Mouse (Mus musculus) MEL (cell line): ENCODE data around the gene Kcnj9. TPM values are rescaled to one million over a fixed set of nuclear protein-coding genes. Genes with fewer than 3 reads are reported as not detected.

ENCODE experiments used
- DNase-seq: peaks from one replicate; pipeline ENCODE4 v3.0.0; 2011; ENCODE audit warnings: low read depth, low spot score
- H3K27ac ChIP-seq: 2 replicates; pipeline ENCODE4 v1.5.1; 2012; ENCODE audit warnings: low read depth, mild to moderate bottlenecking, control low read depth, low read length, moderate library complexity; ENCODE audit not compliant: control insufficient read depth
- H3K27me3 ChIP-seq, 2 experiments: fragments of 150-350 bp in 1 of 2; sonication (generic) in 1 of 2; 2 replicates each; pipeline ENCODE4 v1.6.1; 2012; ENCODE audit warnings: low read length in 2 of 2, mild to moderate bottlenecking in 2 of 2, improper control_type of control experiment in 1 of 2, moderate library complexity in 1 of 2; ENCODE audit not compliant: insufficient read depth in 2 of 2, control insufficient read depth in 1 of 2
- H3K36me3 ChIP-seq, 2 experiments: 2 replicates each; pipeline ENCODE4 v1.6.1; 2012 to 2014; ENCODE audit warnings: low read length in 2 of 2, improper control_type of control experiment in 1 of 2, inconsistent platforms in 1 of 2, mild to moderate bottlenecking in 1 of 2; ENCODE audit not compliant: insufficient read depth in 2 of 2, control insufficient read depth in 1 of 2
- H3K4me1 ChIP-seq, 2 experiments: fragments of 150-350 bp in 1 of 2; sonication (generic) in 1 of 2; 2 replicates each; pipeline ENCODE4 v1.6.1; 2012; ENCODE audit warnings: low read length in 2 of 2, improper control_type of control experiment in 1 of 2, mild to moderate bottlenecking in 1 of 2; ENCODE audit not compliant: insufficient read depth in 2 of 2, control insufficient read depth in 1 of 2
- H3K4me3 ChIP-seq, 2 experiments: fragments of 150-350 bp in 1 of 2; sonication (generic) in 1 of 2; 2 replicates each; pipeline ENCODE4 v1.5.1; 2012; ENCODE audit warnings: low read depth in 2 of 2, low read length in 2 of 2, mild to moderate bottlenecking in 2 of 2, moderate library complexity in 2 of 2, control low read depth in 1 of 2, improper control_type of control experiment in 1 of 2; ENCODE audit not compliant: control insufficient read depth in 1 of 2, insufficient read depth in 1 of 2
- H3K79me2 ChIP-seq: 2 replicates; pipeline ENCODE4 v1.6.1; 2012; ENCODE audit warnings: mild to moderate bottlenecking, low read length, moderate library complexity; ENCODE audit not compliant: control insufficient read depth, poor library complexity, insufficient read depth
- H3K9ac ChIP-seq: 2 replicates; pipeline ENCODE4 v1.6.1; 2012; ENCODE audit warnings: low read depth, mild to moderate bottlenecking, control low read depth, low read length, moderate library complexity; ENCODE audit not compliant: control insufficient read depth, poor library complexity, severe bottlenecking
- H3K9me3 ChIP-seq: fragments of 150-350 bp; sonication (generic); replicated peaks from 2 replicates; pipeline ENCODE4 v1.6.1; 2012; ENCODE audit warnings: mild to moderate bottlenecking, low read length, improper control_type of control experiment, moderate library complexity; ENCODE audit not compliant: insufficient read depth
- BHLHE40 ChIP-seq: IDR thresholded peaks from 2 replicates; pipeline ENCODE4 v1.6.1; 2012; ENCODE audit warnings: low read depth, mild to moderate bottlenecking, inconsistent platforms, low read length, improper control_type of control experiment, borderline replicate concordance
- CHD1 ChIP-seq: IDR thresholded peaks from 2 replicates; pipeline ENCODE4 v1.6.1; 2012; ENCODE audit warnings: low read depth, mild to moderate bottlenecking, inconsistent platforms, low read length, improper control_type of control experiment
- ELF1 ChIP-seq: IDR thresholded peaks from 2 replicates; pipeline ENCODE4 v1.6.1; 2014; ENCODE audit warnings: low read depth, mild to moderate bottlenecking, inconsistent platforms, low read length, improper control_type of control experiment, moderate library complexity
- EP300 ChIP-seq, 2 experiments: IDR thresholded peaks; 2 replicates each; pipeline ENCODE4 v1.6.1; 2011; ENCODE audit warnings: improper control_type of control experiment in 2 of 2, low read length in 2 of 2, low read depth in 1 of 2, mild to moderate bottlenecking in 1 of 2
- GABPA ChIP-seq: IDR thresholded peaks from 2 replicates; pipeline ENCODE4 v1.6.1; 2012; ENCODE audit warnings: low read depth, mild to moderate bottlenecking, inconsistent platforms, low read length, improper control_type of control experiment, moderate library complexity
- GATA1 ChIP-seq: IDR thresholded peaks from 2 replicates; pipeline ENCODE4 v1.6.1; 2011; ENCODE audit warnings: low read depth, low read length, improper control_type of control experiment
- KAT2A ChIP-seq: conservative IDR thresholded peaks from 2 replicates; pipeline ENCODE4 v1.6.1; 2012; ENCODE audit warnings: low read depth, low read length, improper control_type of control experiment, inconsistent platforms
- MAFK ChIP-seq: IDR thresholded peaks from 2 replicates; pipeline ENCODE4 v1.6.1; 2011; ENCODE audit warnings: low read depth, mild to moderate bottlenecking, low read length, improper control_type of control experiment, borderline replicate concordance
- MAX ChIP-seq: IDR thresholded peaks from 2 replicates; pipeline ENCODE4 v1.6.1; 2011; ENCODE audit warnings: low read length, improper control_type of control experiment
- MAZ ChIP-seq: IDR thresholded peaks from 2 replicates; pipeline ENCODE4 v1.6.1; 2012; ENCODE audit warnings: low read depth, mild to moderate bottlenecking, inconsistent platforms, low read length, improper control_type of control experiment
- MEF2A ChIP-seq: IDR thresholded peaks from 2 replicates; pipeline ENCODE4 v1.6.1; 2014; ENCODE audit warnings: low read depth, mild to moderate bottlenecking, inconsistent platforms, low read length, improper control_type of control experiment; ENCODE audit not compliant: poor library complexity, insufficient replicate concordance, severe bottlenecking; ENCODE audit errors: extremely low read depth
- MYC ChIP-seq: IDR thresholded peaks from 2 replicates; pipeline ENCODE4 v1.6.1; 2011; ENCODE audit warnings: low read depth, mild to moderate bottlenecking, low read length, improper control_type of control experiment, moderate library complexity
- POLR2A ChIP-seq, 2 experiments: IDR thresholded peaks; 2 replicates each; pipeline ENCODE4 v1.6.1; 2011 to 2012; ENCODE audit warnings: low read length in 2 of 2, mild to moderate bottlenecking in 2 of 2, control low read depth in 1 of 2, improper control_type of control experiment in 1 of 2, low read depth in 1 of 2, moderate library complexity in 1 of 2; ENCODE audit not compliant: control insufficient read depth in 1 of 2, insufficient read depth in 1 of 2, poor library complexity in 1 of 2
- RAD21 ChIP-seq: IDR thresholded peaks from 2 replicates; pipeline ENCODE4 v1.6.1; 2011; ENCODE audit warnings: mild to moderate bottlenecking, low read depth, low read length, improper control_type of control experiment
- RCOR1 ChIP-seq: IDR thresholded peaks from 2 replicates; pipeline ENCODE4 v1.6.1; 2012; ENCODE audit warnings: low read depth, mild to moderate bottlenecking, inconsistent platforms, low read length, improper control_type of control experiment
- SIN3A ChIP-seq: IDR thresholded peaks from 2 replicates; pipeline ENCODE4 v1.6.1; 2012; ENCODE audit warnings: low read length, improper control_type of control experiment, inconsistent platforms
- TAL1 ChIP-seq: IDR thresholded peaks from 2 replicates; pipeline ENCODE4 v1.6.1; 2012; ENCODE audit warnings: mild to moderate bottlenecking, inconsistent platforms, low read length, moderate library complexity, mixed read lengths
- TCF12 ChIP-seq: IDR thresholded peaks from 2 replicates; pipeline ENCODE4 v1.6.1; 2014; ENCODE audit warnings: low read depth, mild to moderate bottlenecking, inconsistent platforms, low read length, improper control_type of control experiment, moderate library complexity
- UBTF ChIP-seq: IDR thresholded peaks from 2 replicates; pipeline ENCODE4 v1.6.1; 2012; ENCODE audit warnings: low read depth, mild to moderate bottlenecking, inconsistent platforms, low read length, improper control_type of control experiment, moderate library complexity, borderline replicate concordance; ENCODE audit not compliant: insufficient read depth
- USF1 ChIP-seq: IDR thresholded peaks from 2 replicates; pipeline ENCODE4 v1.6.1; 2014; ENCODE audit warnings: low read depth, mild to moderate bottlenecking, inconsistent platforms, low read length, improper control_type of control experiment, moderate library complexity
- USF2 ChIP-seq, 2 experiments: IDR thresholded peaks; 2 replicates each; pipeline ENCODE4 v1.6.1; 2011 to 2012; ENCODE audit warnings: improper control_type of control experiment in 2 of 2, low read length in 2 of 2, borderline replicate concordance in 1 of 2, inconsistent platforms in 1 of 2, low read depth in 1 of 2, mild to moderate bottlenecking in 1 of 2; ENCODE audit not compliant: insufficient read depth in 1 of 2
- ZMIZ1 ChIP-seq: IDR thresholded peaks from 2 replicates; pipeline ENCODE4 v1.6.1; 2012; ENCODE audit warnings: low read depth, mild to moderate bottlenecking, inconsistent platforms, low read length, improper control_type of control experiment, moderate library complexity
- ZNF384 ChIP-seq: IDR thresholded peaks from 2 replicates; pipeline ENCODE4 v1.6.1; 2012; ENCODE audit warnings: low read depth, mild to moderate bottlenecking, inconsistent platforms, low read length, improper control_type of control experiment
- polyA plus RNA-seq, 2 experiments: library from polyadenylated mRNA; stranded (reverse) in 1 of 2; unstranded in 1 of 2; fragments of >175 nt in 1 of 2; fragments of >200 nt in 1 of 2; gene quantifications; 2 replicates each; pipeline versions ENCODE4 v1.2.1 to v1.2.4; 2012; ENCODE audit warnings: low replicate concordance in 2 of 2, low read depth in 1 of 2; ENCODE audit not compliant: insufficient read length in 2 of 2, insufficient read depth in 1 of 2, missing spikeins in 1 of 2
- total RNA-seq: library from RNA; depleted of rRNA; stranded (reverse); fragments of 300-350 nt; gene quantifications from 2 replicates; pipeline ENCODE4 v1.2.3, GENCODE M21; 2012

Kcnj9 gene
- total and polyA plus RNA-seq, 3 experiments: 0.08 TPM; not detected in 2

DNA sequence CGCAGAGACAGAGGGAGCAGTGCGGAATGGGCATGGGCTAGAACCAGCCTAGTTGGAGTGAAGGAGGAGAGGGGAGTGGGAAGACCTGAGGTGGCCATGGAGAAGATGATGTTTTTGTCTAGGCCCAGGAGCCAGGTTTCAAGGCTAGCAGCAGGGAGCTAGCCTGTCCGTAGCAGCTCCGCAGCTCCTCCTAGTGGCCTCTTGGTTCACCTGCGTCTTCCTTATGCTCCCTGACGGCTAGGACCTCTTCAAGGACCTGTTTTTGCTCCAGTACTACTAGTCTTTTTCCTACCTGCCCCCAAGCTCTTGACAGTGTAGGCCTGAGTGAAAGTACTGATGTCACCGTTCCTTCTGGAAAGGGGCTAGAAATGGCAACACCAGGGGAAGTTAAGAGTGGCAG is 4.4 kb downstream of the Kcnj9 start (continued):
- no peak for TF ChIP-seq MAX
- TF ChIP-seq TAL1: no peak
- no peak for TF ChIP-seq ZNF384
- TF ChIP-seq POLR2A (IDR thresholded peaks at IDR 0.05; ENCODE audit: control insufficient read depth in 1 of 2, insufficient read depth in 1 of 2, low read depth in 1 of 2, low read length in 2 of 2, poor library complexity in 1 of 2): no peak
- no peak for TF ChIP-seq USF1
- TF ChIP-seq TCF12: no peak
- TF ChIP-seq RCOR1: no peak

DNA sequence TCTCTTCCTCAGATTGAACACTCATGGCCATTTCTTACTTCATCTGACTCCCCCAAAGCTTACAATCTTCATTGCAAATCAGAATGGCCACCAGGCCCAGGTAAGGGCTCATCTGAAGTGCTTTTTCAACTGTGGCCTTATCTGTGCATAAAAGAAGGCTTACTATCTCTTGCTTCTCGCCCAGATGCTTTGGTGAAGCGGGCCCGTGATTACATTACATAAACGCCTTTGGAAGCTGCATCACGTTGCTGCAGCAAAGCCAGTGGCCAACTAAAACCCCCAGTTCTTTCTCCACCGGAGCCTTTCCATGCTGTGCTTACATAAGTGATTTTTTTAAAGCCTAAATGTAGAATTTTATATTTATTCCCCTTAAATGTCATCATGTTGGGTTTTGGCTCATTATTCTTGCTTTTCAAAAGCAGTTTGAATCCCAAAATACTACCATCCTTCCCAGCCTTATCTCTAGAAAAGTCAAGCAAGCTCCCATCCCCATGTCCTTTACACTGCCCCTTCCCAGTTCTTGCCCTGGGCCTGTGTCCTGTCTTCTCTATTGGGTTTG is 5.2 kb downstream of the Kcnj9 start:
- H3K27me3 ChIP-seq: no peaks in the 10 kb centered on the region; a peak in 1 of 4 replicates
- TF ChIP-seq EP300 (IDR thresholded peaks at IDR 0.05; ENCODE audit: low read depth in 1 of 2, low read length in 2 of 2) (peak in 1 of 2 experiments; percentile 26; a peak in 1 of 4 replicates), GATA1 (0 out of 2 replicates have a peak, but pooled peaks have one; percentile 7), BHLHE40 (no peak), ELF1 (no peak)
- TF ChIP-seq, all 39 proteins: peak for 2
- Histone ChIP-seq H3K9ac (no peak overlapping the region), H3K4me3 (no peak overlapping the region), H3K4me1 (no peaks in the 10 kb centered on the region), H3K27ac (no peak overlapping the region), H3K9me3 (no peaks in the 10 kb centered on the region), H3K79me2 (no peaks in the 10 kb centered on the region), H3K36me3 (no peaks in the 10 kb centered on the region; a peak in 1 of 4 replicates)
- no peak for DNase-seq

DNA sequence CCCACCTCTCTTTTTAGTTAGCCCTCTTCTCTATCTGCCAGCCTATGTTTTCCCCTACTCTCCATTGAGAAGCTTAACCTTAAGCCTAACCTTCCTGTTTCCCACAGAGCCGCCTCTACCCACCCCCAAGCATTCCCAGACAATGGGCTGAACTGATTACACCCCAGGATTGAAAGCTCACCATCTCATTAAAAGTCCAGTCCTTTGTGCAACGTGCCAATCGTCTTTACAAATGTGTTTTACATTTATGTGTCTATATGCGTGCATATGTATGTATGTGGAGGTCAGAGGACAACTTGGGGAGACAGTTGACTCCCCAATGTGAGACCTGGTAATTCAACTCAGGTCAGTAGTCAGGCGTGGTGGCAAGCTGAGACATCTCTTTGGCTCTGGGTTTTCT is 5.8 kb downstream of the Kcnj9 start:
- H3K27me3 ChIP-seq: no peaks in the 10 kb centered on the region
- no peaks in the 10 kb centered on the region for H3K9me3 ChIP-seq
- H3K79me2 ChIP-seq: no peaks in the 10 kb centered on the region
- TF ChIP-seq KAT2A (no peak), USF2 (IDR thresholded peaks at IDR 0.05; ENCODE audit: borderline replicate concordance in 1 of 2, insufficient read depth in 1 of 2, low read depth in 1 of 2, low read length in 2 of 2) (no peak), RCOR1 (no peak), MAX (no peak), UBTF (no peak), MEF2A (no peak), ZMIZ1 (no peak), SIN3A (no peak), USF1 (no peak), TAL1 (no peak), MAZ (no peak), ZNF384 (no peak), POLR2A (IDR thresholded peaks at IDR 0.05; ENCODE audit: control insufficient read depth in 1 of 2, insufficient read depth in 1 of 2, low read depth in 1 of 2, low read length in 2 of 2, poor library complexity in 1 of 2) (no peak), MYC (no peak), GATA1 (no peak), MAFK (no peak), CHD1 (no peak), GABPA (no peak), RAD21 (no peak)
- H3K36me3 ChIP-seq: no peaks in the 10 kb centered on the region; a peak in 1 of 4 replicates
- H3K27ac ChIP-seq: no peak overlapping the region
- no peak overlapping the region for H3K4me3 ChIP-seq
- DNase-seq: no peak
- H3K9ac ChIP-seq: no peak overlapping the region
- no peaks in the 10 kb centered on the region for H3K4me1 ChIP-seq
